Mouse (Mus musculus) heart, adult 2 months (tissue): Measurements from ENCODE around the gene Bbs10. TPM values are rescaled to one million over a fixed set of nuclear protein-coding genes. Genes with fewer than 3 reads are reported as not detected.

ENCODE experiments used
- DNase-seq, 2 experiments: peaks; one replicate each; pipeline ENCODE4 v3.0.0; 2021
- H3K27ac ChIP-seq: fragments of 200-600 bp; 2 replicates; pipeline ENCODE4 v1.8.1; 2022
- H3K27me3 ChIP-seq: fragments of 200-500 bp; 2 replicates; pipeline ENCODE4 v1.6.1; 2012; ENCODE audit warnings: mild to moderate bottlenecking, low read length, inconsistent platforms, mixed read lengths; ENCODE audit not compliant: control insufficient read depth, insufficient read depth
- H3K36me3 ChIP-seq: fragments of 200-500 bp; 2 replicates; pipeline ENCODE4 v1.6.1; 2012; ENCODE audit warnings: low read length, inconsistent platforms; ENCODE audit not compliant: control insufficient read depth, insufficient read depth
- H3K4me1 ChIP-seq: fragments of 200-500 bp; 2 replicates; pipeline ENCODE4 v1.6.1; 2011; ENCODE audit warnings: low read length; ENCODE audit not compliant: control insufficient read depth, insufficient read depth
- H3K4me3 ChIP-seq: fragments of 200-600 bp; 2 replicates; pipeline ENCODE4 v1.8.1; 2022
- H3K79me2 ChIP-seq: fragments of 200-500 bp; replicated peaks from 2 replicates; pipeline ENCODE4 v1.6.1; 2012; ENCODE audit warnings: mild to moderate bottlenecking, inconsistent platforms, low read length, moderate library complexity, mixed read lengths; ENCODE audit not compliant: control insufficient read depth, insufficient read depth
- H3K9ac ChIP-seq: fragments of 200-500 bp; 2 replicates; pipeline ENCODE4 v1.6.1; 2012; ENCODE audit warnings: low read depth, mild to moderate bottlenecking, control low read depth, inconsistent platforms, low read length, mixed read lengths
- CTCF ChIP-seq: fragments of 200-600 bp; IDR thresholded peaks from 2 replicates; pipeline ENCODE4 v1.8.1; 2022; ENCODE audit warnings: antibody characterized with exemption, mild to moderate bottlenecking, moderate library complexity
- EP300 ChIP-seq: fragments of 200-500 bp; IDR thresholded peaks from 2 replicates; pipeline ENCODE4 v1.6.1; 2011; ENCODE audit warnings: low read depth, low read length, control low read depth; ENCODE audit not compliant: insufficient read depth
- POLR2A ChIP-seq: fragments of 200-500 bp; IDR thresholded peaks from 2 replicates; pipeline ENCODE4 v1.6.1; 2011; ENCODE audit warnings: mild to moderate bottlenecking, low read depth, low read length, control low read depth; ENCODE audit not compliant: insufficient read depth
- WGBS: fragments of 180-500 bp; shearing (Covaris S2); methylation state at CpG from one replicate; pipeline ENCODE4 v1.1.7; 2018; 5-methylcytosine and 5-hydroxymethylcytosine counted together
- intact Hi-C: fragments of 180-260 bp; cut with DNase I; formaldehyde crosslinking; loops from one replicate; pipeline ENCODE4 v1.15.1; 2025
- polyA plus RNA-seq: library from polyadenylated mRNA; depleted of rRNA; stranded (reverse); fragments of >200 nt; gene quantifications from 2 replicates; pipeline ENCODE4 v1.2.3, GENCODE M21; 2012
- total RNA-seq, 2 experiments: library from RNA; stranded (reverse); gene quantifications; 2 replicates each; pipeline ENCODE4 v1.2.3; 2021

The Bbs10 gene
- total and polyA plus RNA-seq, 3 experiments: 1.1 to 2.7 (median 2.4) TPM

GRCm38 (mm10) chr10:111315940-111316339 lies 17.5 kb downstream of the Bbs10 start:
- intact Hi-C loops: no loop called here
- Histone ChIP-seq H3K4me3 (no peak overlapping the region), H3K9ac (no peak overlapping the region), H3K36me3 (no peaks in the 10 kb centered on the region), H3K79me2 (no peaks in the 10 kb centered on the region), H3K4me1 (no peaks in the 10 kb centered on the region), H3K27me3 (no peaks in the 10 kb centered on the region), H3K27ac (no peak overlapping the region)
- DNase-seq: no peak
- WGBS: 81% methylated on average over 3 of the region's 3 CpGs
- TF ChIP-seq EP300: no peak
- no peak for TF ChIP-seq POLR2A
- TF ChIP-seq CTCF: no peak

GRCm38 (mm10) chr10:111318021-111318420 lies 19.5 kb downstream of the Bbs10 start:
- no peaks in the 10 kb centered on the region for H3K27me3 ChIP-seq
- DNase-seq: no peak
- H3K79me2 ChIP-seq: no peaks in the 10 kb centered on the region
- intact Hi-C loops: no loop called here
- no peaks in the 10 kb centered on the region for H3K36me3 ChIP-seq
- no peak overlapping the region for H3K9ac ChIP-seq
- no peaks in the 10 kb centered on the region for H3K4me1 ChIP-seq
- TF ChIP-seq EP300 (no peak), CTCF (no peak), POLR2A (no peak)
- H3K4me3 ChIP-seq: no peak overlapping the region
- no peak overlapping the region for H3K27ac ChIP-seq
- 86% methylated on average over 3 of the region's 3 CpGs for WGBS

GRCm38 (mm10) chr10:111318805-111319500 lies 20.5 kb downstream of the Bbs10 start:
- Histone ChIP-seq H3K36me3 (no peaks in the 10 kb centered on the region), H3K79me2 (no peaks in the 10 kb centered on the region), H3K27me3 (no peaks in the 10 kb centered on the region), H3K4me1 (no peaks in the 10 kb centered on the region), H3K27ac (no peak overlapping the region), H3K4me3 (no peak overlapping the region), H3K9ac (no peak overlapping the region)
- TF ChIP-seq EP300: no peak
- TF ChIP-seq POLR2A: no peak
- no peak for TF ChIP-seq CTCF
- 80% methylated on average over 9 of the region's 9 CpGs for WGBS
- DNase-seq: no peak
- intact Hi-C loops: no loop called here

GRCm38 (mm10) chr10:111320579-111320978 lies 22.1 kb downstream of the Bbs10 start:
- Histone ChIP-seq H3K4me1 (no peaks in the 10 kb centered on the region), H3K36me3 (no peaks in the 10 kb centered on the region), H3K27me3 (no peaks in the 10 kb centered on the region), H3K27ac (no peak overlapping the region), H3K4me3 (no peak overlapping the region), H3K79me2 (no peaks in the 10 kb centered on the region), H3K9ac (no peak overlapping the region)
- DNase-seq: no peak
- TF ChIP-seq POLR2A (no peak), CTCF (no peak), EP300 (no peak)
- intact Hi-C loops: no loop called here

GRCm38 (mm10) chr10:111327957-111328356 lies 29.5 kb downstream of the Bbs10 start:
- WGBS: 76% methylated on average over 4 of the region's 4 CpGs
- H3K27ac ChIP-seq: no peak overlapping the region
- intact Hi-C loops: no loop called here
- DNase-seq: no peak
- no peaks in the 10 kb centered on the region for H3K79me2 ChIP-seq
- no peak overlapping the region for H3K4me3 ChIP-seq
- no peaks in the 10 kb centered on the region for H3K36me3 ChIP-seq
- TF ChIP-seq EP300 (no peak), CTCF (no peak), POLR2A (no peak)
- no peaks in the 10 kb centered on the region for H3K27me3 ChIP-seq
- no peak overlapping the region for H3K9ac ChIP-seq
- H3K4me1 ChIP-seq: no peaks in the 10 kb centered on the region

GRCm38 (mm10) chr10:111329326-111329725 lies 30.8 kb downstream of the Bbs10 start:
- no peak for DNase-seq
- no peaks in the 10 kb centered on the region for H3K79me2 ChIP-seq
- H3K36me3 ChIP-seq: no peaks in the 10 kb centered on the region
- no peak overlapping the region for H3K9ac ChIP-seq
- no peak overlapping the region for H3K4me3 ChIP-seq
- no peaks in the 10 kb centered on the region for H3K4me1 ChIP-seq
- intact Hi-C loops: no loop called here
- 58% methylated on average over 5 of the region's 5 CpGs for WGBS
- TF ChIP-seq EP300: no peak
- no peak for TF ChIP-seq POLR2A
- no peak for TF ChIP-seq CTCF
- no peak overlapping the region for H3K27ac ChIP-seq
- H3K27me3 ChIP-seq: no peaks in the 10 kb centered on the region
